Mouse (Mus musculus): ENCODE results near the gene Rbm17. TPM values are rescaled to one million over a fixed set of nuclear protein-coding genes. Genes with fewer than 3 reads are reported as not detected.

Gene Rbm17
- polyA plus RNA-seq, 1 experiment from 2014 or later = 58.1 TPM

DNA sequence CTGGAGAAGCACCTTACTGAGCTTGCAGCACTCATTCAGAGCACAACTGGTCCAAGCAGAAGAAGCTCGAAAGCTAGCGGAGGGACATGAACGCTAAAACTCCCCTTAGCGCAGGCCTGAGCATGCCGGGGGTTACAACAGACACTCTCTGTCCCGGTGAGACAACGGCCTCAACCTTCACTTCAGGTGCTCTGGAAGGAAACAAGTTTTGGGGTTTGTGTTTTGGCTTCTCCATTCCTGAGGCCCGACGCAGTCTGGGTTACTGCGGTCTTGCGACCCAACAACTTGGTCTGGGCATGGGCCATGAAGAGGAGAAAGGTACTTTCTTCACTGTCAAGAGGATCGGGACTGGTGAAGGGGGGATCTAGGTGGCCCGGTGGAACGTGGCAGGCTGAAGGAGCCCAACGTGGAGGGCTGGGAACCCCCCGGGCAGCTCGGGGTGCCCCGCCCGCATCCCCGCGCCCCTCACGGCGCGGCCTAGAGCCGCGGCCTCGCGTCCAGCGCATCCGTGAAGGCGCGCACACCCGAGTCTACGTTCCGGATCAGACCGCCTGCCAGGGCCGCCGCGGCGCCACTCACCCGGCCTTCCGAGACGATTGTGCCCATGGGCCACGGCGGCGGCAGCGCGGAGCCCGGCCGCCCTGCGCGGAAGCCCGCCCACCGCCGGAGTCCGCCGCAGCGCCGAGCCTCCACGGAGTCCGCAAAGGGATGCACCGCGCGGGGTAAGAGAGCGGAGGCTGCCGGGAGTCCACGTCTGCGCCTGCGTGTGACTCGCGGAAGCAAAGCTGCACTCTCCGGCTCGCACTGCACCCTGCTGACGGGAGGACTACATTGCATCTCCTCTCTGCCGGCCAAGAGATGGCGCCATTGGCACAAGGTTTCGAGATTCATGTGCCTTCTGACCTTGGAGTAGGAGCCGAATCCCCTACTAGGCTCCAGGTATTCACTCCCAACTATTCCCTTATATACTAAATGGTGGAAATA, 1.2 kb downstream of the Rbm17 start:
- Histone ChIP-seq H3K9ac (ENCODE audit: low read depth, low read length) (peak overlapping the region; percentile 90), H3K4me1 (replicated peaks; ENCODE audit: control insufficient read depth, insufficient read depth, low read length) (peaks cover 6% of the 10 kb centered on the region; the same call in 1 of the 2 replicates), H3K4me2 (replicated peaks; ENCODE audit: low read depth) (peak overlapping the region; percentile 76), H3K27ac (ENCODE audit: low read depth, low read length) (peak overlapping the region; percentile 41; the same call in 1 of the 2 replicates), H3K27me3 (replicated peaks; ENCODE audit: control insufficient read depth, insufficient read depth, low read length) (no peaks in the 10 kb centered on the region), H3K4me3 (ENCODE audit: low read depth, low read length) (peak overlapping the region; percentile 84), H3K36me3 (ENCODE audit: control insufficient read depth, insufficient read depth) (peaks cover 26% of the 10 kb centered on the region), H3K9me3 (ENCODE audit: control insufficient read depth) (no peaks in the 10 kb centered on the region)
- peak; percentile 98 for ATAC-seq
- under 1% methylated on average over 72 of the region's 78 CpGs for WGBS
- TF ChIP-seq CTCF (IDR thresholded peaks at IDR 0.05; ENCODE audit: low read depth) = peak; percentile 100

DNA sequence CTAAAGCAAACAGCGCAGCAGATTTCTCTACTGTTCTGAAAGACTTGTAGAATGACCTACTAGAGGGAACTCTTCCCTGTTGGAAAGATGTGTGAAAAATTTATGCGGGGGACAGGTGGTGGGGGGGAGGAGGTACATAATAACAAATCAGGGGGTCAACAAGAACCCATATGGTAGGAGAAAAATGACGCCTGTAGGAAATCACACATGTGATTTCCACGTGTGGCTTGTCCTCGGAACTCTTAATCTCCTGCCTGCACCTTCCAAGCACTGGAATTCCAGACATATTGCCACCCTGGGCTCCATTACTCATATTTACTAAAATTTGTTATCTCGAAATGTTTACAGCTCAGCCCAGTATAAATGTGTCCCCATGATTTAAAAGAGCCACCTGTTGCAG, 2.2 kb downstream of the Rbm17 start:
- WGBS = 63% methylated on average over 6 of the region's 6 CpGs
- Histone ChIP-seq H3K27me3 (replicated peaks; ENCODE audit: control insufficient read depth, insufficient read depth, low read length) (no peaks in the 10 kb centered on the region), H3K9ac (ENCODE audit: low read depth, low read length) (peak overlapping the region; percentile 90; the same call in 1 of the 2 replicates), H3K4me1 (replicated peaks; ENCODE audit: control insufficient read depth, insufficient read depth, low read length) (peaks cover 6% of the 10 kb centered on the region; the same call in 1 of the 2 replicates), H3K36me3 (ENCODE audit: control insufficient read depth, insufficient read depth) (peaks cover 35% of the 10 kb centered on the region), H3K4me3 (ENCODE audit: low read depth, low read length) (peak overlapping the region; percentile 84), H3K4me2 (replicated peaks; ENCODE audit: low read depth) (peak overlapping the region; percentile 76), H3K27ac (ENCODE audit: low read depth, low read length) (no peak overlapping the region), H3K9me3 (ENCODE audit: control insufficient read depth) (no peaks in the 10 kb centered on the region)
- no peak for ATAC-seq
- no peak for TF ChIP-seq CTCF (IDR thresholded peaks at IDR 0.05; ENCODE audit: low read depth)

DNA sequence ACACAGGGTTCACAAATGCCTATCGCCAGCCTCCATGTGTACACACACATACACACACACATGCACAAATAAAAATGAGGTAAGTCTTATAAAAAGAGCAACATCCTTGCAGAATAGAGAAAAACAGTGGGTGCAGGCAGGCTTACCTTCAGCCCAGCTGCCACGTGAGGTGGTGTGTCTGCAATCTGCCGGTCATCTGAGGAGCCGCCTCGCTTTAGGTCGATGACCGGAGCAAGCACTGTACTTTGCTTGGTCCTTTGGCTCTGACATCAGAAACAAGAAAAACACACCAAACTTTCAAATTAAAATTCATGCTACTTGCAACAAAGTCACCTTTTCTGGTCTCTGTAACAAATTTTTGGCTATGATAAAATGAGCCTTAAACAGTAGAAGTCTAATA, 6.0 kb downstream of the Rbm17 start:
- no peak for TF ChIP-seq CTCF (IDR thresholded peaks at IDR 0.05; ENCODE audit: low read depth)
- H3K9ac ChIP-seq (ENCODE audit: low read depth, low read length) = no peak overlapping the region
- H3K9me3 ChIP-seq (ENCODE audit: control insufficient read depth) = no peaks in the 10 kb centered on the region
- H3K27ac ChIP-seq (ENCODE audit: low read depth, low read length) = no peak overlapping the region
- peaks cover 6% of the 10 kb centered on the region; the same call in 1 of the 2 replicates for H3K4me1 ChIP-seq (replicated peaks; ENCODE audit: control insufficient read depth, insufficient read depth, low read length)
- no peak overlapping the region for H3K4me3 ChIP-seq (ENCODE audit: low read depth, low read length)
- WGBS = 92% methylated on average over 7 of the region's 7 CpGs
- H3K36me3 ChIP-seq (ENCODE audit: control insufficient read depth, insufficient read depth) = peaks cover 66% of the 10 kb centered on the region
- ATAC-seq = no peak
- H3K27me3 ChIP-seq (replicated peaks; ENCODE audit: control insufficient read depth, insufficient read depth, low read length) = no peaks in the 10 kb centered on the region
- H3K4me2 ChIP-seq (replicated peaks; ENCODE audit: low read depth) = no peak overlapping the region

DNA sequence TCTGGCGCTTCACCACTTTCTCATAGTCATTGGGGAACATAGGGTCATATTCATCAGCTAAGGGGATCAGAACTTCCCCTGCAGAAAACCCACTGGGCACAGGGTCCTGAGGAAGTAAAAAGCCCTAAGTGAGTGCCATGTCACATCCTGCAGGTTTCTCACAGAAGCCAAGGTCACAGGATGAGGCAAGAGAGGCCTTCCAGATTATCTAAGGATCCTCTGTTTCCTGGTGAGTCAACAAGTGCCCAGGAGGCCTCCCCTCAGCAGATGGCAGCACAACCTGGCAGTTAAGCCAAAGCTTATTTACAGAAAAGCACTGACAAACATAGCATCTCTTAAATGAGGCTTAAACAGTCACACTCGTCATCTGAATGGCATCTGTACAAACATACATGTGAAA, 7.3 kb downstream of the Rbm17 start:
- Histone ChIP-seq H3K27ac (ENCODE audit: low read depth, low read length) (no peak overlapping the region), H3K4me3 (ENCODE audit: low read depth, low read length) (no peak overlapping the region), H3K4me1 (replicated peaks; ENCODE audit: control insufficient read depth, insufficient read depth, low read length) (peaks cover under 1% of the 10 kb centered on the region; the same call in 1 of the 2 replicates), H3K36me3 (ENCODE audit: control insufficient read depth, insufficient read depth) (peaks cover 78% of the 10 kb centered on the region), H3K27me3 (replicated peaks; ENCODE audit: control insufficient read depth, insufficient read depth, low read length) (no peaks in the 10 kb centered on the region), H3K9me3 (ENCODE audit: control insufficient read depth) (no peaks in the 10 kb centered on the region), H3K4me2 (replicated peaks; ENCODE audit: low read depth) (no peak overlapping the region), H3K9ac (ENCODE audit: low read depth, low read length) (no peak overlapping the region)
- 76% methylated on average over 2 of the region's 2 CpGs for WGBS
- 0 out of 2 replicates have a peak, but pooled peaks have one; percentile 28 for TF ChIP-seq CTCF (IDR thresholded peaks at IDR 0.05; ENCODE audit: low read depth)
- ATAC-seq = 0 out of 2 replicates have a peak, but pooled peaks have one; percentile 54

DNA sequence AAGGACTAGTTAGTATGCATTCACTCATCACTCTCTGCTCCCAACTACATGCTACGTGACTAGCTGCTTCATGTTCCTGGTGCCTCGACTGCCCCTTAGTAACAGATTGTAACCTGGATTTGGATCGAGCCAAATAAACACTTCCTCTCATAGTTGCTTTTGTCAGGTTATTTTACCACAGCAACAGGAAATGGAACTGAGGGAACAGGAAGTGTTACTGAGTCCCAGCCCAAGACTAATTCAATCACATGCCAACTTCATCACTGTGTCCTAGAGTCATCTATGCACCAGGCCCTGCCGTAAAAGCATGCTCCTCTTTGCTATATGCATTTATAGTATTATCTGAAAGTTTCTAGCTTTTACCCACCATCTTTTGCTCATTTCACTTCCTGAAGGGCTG, 16.0 kb downstream of the Rbm17 start:
- Histone ChIP-seq H3K9ac (ENCODE audit: low read depth, low read length) (no peak overlapping the region), H3K27me3 (replicated peaks; ENCODE audit: control insufficient read depth, insufficient read depth, low read length) (no peaks in the 10 kb centered on the region), H3K36me3 (ENCODE audit: control insufficient read depth, insufficient read depth) (peaks cover 89% of the 10 kb centered on the region), H3K4me2 (replicated peaks; ENCODE audit: low read depth) (no peak overlapping the region), H3K27ac (ENCODE audit: low read depth, low read length) (no peak overlapping the region), H3K4me1 (replicated peaks; ENCODE audit: control insufficient read depth, insufficient read depth, low read length) (no peaks in the 10 kb centered on the region), H3K9me3 (ENCODE audit: control insufficient read depth) (no peaks in the 10 kb centered on the region), H3K4me3 (ENCODE audit: low read depth, low read length) (no peak overlapping the region)
- TF ChIP-seq CTCF (IDR thresholded peaks at IDR 0.05; ENCODE audit: low read depth) = no peak
- ATAC-seq = no peak
- 85% methylated on average over 4 of the region's 4 CpGs for WGBS

DNA sequence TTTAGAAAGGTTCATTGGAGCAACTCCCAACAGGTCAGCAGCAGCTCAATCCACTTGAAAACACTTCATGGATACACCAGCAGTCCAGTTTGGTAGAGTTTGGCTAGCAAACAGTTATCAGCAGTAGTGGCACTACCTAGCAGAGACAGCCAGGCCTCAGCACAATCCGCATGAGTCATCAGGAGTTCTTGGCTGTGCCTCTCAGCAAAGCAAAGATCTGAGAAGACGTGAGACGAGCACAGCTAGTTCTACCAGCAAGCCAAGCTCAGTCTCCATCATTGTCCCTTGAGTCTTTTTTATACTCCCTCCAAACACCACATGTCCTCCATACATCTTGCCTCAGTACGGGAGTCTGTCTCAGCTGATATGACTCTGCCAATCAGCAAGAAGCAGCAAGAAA, 24.6 kb downstream of the Rbm17 start:
- Histone ChIP-seq H3K36me3 (ENCODE audit: control insufficient read depth, insufficient read depth) (peaks cover 11% of the 10 kb centered on the region; the same call in 1 of the 2 replicates), H3K9ac (ENCODE audit: low read depth, low read length) (no peak overlapping the region), H3K4me2 (replicated peaks; ENCODE audit: low read depth) (no peak overlapping the region), H3K4me3 (ENCODE audit: low read depth, low read length) (no peak overlapping the region), H3K9me3 (ENCODE audit: control insufficient read depth) (no peaks in the 10 kb centered on the region), H3K27me3 (replicated peaks; ENCODE audit: control insufficient read depth, insufficient read depth, low read length) (no peaks in the 10 kb centered on the region), H3K4me1 (replicated peaks; ENCODE audit: control insufficient read depth, insufficient read depth, low read length) (no peaks in the 10 kb centered on the region), H3K27ac (ENCODE audit: low read depth, low read length) (no peak overlapping the region)
- no peak for ATAC-seq
- TF ChIP-seq CTCF (IDR thresholded peaks at IDR 0.05; ENCODE audit: low read depth) = no peak
- 90% methylated on average over 4 of the region's 4 CpGs for WGBS

Measured in intestine, postnatal 0 days (tissue).